Mouse (Mus musculus): ENCODE results near the gene AA467197.

GRCm38 (mm10) chr2:122637526-122637997 is 776 bp downstream of the AA467197 start:
- peak; percentile 92 for TF ChIP-seq CTCF (IDR thresholded peaks at IDR 0.05; ENCODE audit: control insufficient read depth, insufficient read depth, low read length)
- peak; percentile 39; the same call in 1 of the 2 replicates for TF ChIP-seq POLR2A (IDR thresholded peaks at IDR 0.05; ENCODE audit: borderline replicate concordance, control insufficient read depth, low read depth, low read length)

Measured in bone marrow, adult 2 months (tissue).